Mouse (Mus musculus): ENCODE results near the gene Pald1. TPM values are rescaled to one million over a fixed set of nuclear protein-coding genes. Genes with fewer than 3 reads are reported as not detected.

Pald1 gene
- polyA plus RNA-seq, 1 experiment from 2014 or later, result 22.5 TPM

- no peak within 1 kb of the TSS for H3K9ac ChIP-seq
- H3K9me3 ChIP-seq, result peaks cover 3% of the 10 kb centered on the region; the same call in 1 of the 2 replicates
- WGBS, result 85% methylated on average over 7 of the region's 7 CpGs
- ATAC-seq (ENCODE audit: insufficient number of reproducible peaks, insufficient read depth, low FRiP score, low TSS enrichment, low read depth), result no peak
- no peak within 1 kb of the TSS for H3K4me3 ChIP-seq
- H3K27ac ChIP-seq, result no peak within 1 kb of the TSS
- H3K4me2 ChIP-seq, result no peak within 1 kb of the TSS
- H3K36me3 ChIP-seq, result no peaks in the 10 kb centered on the region
- no peaks in the 10 kb centered on the region for H3K4me1 ChIP-seq
- no peaks in the 10 kb centered on the region for H3K27me3 ChIP-seq
Observed at GRCm38 (mm10) chr10:61297477-61297876, 85.9 kb downstream of the Pald1 start, which contains the start of gene Prf1. Gene Prf1 (plus strand): TSS chr10:61297833.

- whole genome bisulfite sequencing, result 80% methylated on average over 8 of the region's 8 CpGs
- H3K27me3 ChIP-seq, result no peaks in the 10 kb centered on the region
- ATAC-seq (ENCODE audit: insufficient number of reproducible peaks, insufficient read depth, low FRiP score, low TSS enrichment, low read depth), result no peak
- no peak overlapping the region for H3K27ac ChIP-seq
- H3K9me3 ChIP-seq, result peaks cover 3% of the 10 kb centered on the region; the same call in 1 of the 2 replicates
- no peak overlapping the region for H3K4me2 ChIP-seq
- no peaks in the 10 kb centered on the region for H3K4me1 ChIP-seq
- no peak overlapping the region for H3K4me3 ChIP-seq
- no peak overlapping the region for H3K9ac ChIP-seq
- H3K36me3 ChIP-seq, result no peaks in the 10 kb centered on the region
Observed at GRCm38 (mm10) chr10:61296713-61297445, 86.5 kb downstream of the Pald1 start.

GRCm38 (mm10) chr10:61294242-61294641 is 89.1 kb downstream of the Pald1 start:
- Histone ChIP-seq H3K4me2 (no peak overlapping the region), H3K9ac (no peak overlapping the region), H3K27me3 (no peaks in the 10 kb centered on the region), H3K36me3 (no peaks in the 10 kb centered on the region), H3K4me1 (peaks cover 3% of the 10 kb centered on the region; the same call in 1 of the 2 replicates), H3K4me3 (no peak overlapping the region), H3K9me3 (peaks cover 3% of the 10 kb centered on the region; the same call in 1 of the 2 replicates), H3K27ac (no peak overlapping the region)
- ATAC-seq (ENCODE audit: insufficient number of reproducible peaks, insufficient read depth, low FRiP score, low TSS enrichment, low read depth), result no peak
- 73% methylated on average over 8 of the region's 8 CpGs for WGBS

DNA sequence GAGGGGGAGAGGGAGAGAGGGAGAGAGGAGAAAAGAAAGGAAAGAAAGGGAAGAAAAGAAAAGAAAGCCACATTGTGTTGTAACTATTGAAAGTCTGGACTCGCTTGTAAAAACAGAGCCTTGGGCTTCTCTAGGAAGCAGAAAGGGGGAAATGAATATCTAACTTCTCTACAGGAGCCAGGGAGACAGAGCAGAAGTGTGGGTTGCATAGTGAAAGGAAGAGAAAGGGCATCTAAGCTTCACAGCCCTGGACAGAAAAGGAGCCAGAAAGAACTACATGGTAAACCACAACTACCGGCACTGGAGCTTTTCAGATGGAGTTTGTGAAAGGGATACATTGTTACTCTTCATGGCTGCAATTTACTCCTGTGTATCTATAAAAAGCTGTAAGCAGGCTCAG is 92.9 kb downstream of the Pald1 start:
- Histone ChIP-seq H3K4me1 (peaks cover 3% of the 10 kb centered on the region; the same call in 1 of the 2 replicates), H3K9ac (0 out of 2 replicates have a peak overlapping the region, but pooled peaks have one; percentile 27), H3K9me3 (peaks cover 3% of the 10 kb centered on the region; the same call in 1 of the 2 replicates), H3K27ac (no peak overlapping the region), H3K36me3 (no peaks in the 10 kb centered on the region), H3K27me3 (no peaks in the 10 kb centered on the region), H3K4me2 (no peak overlapping the region), H3K4me3 (no peak overlapping the region)
- WGBS, result 51% methylated on average over 2 of the region's 2 CpGs
- ATAC-seq (ENCODE audit: insufficient number of reproducible peaks, insufficient read depth, low FRiP score, low TSS enrichment, low read depth), result no peak

DNA sequence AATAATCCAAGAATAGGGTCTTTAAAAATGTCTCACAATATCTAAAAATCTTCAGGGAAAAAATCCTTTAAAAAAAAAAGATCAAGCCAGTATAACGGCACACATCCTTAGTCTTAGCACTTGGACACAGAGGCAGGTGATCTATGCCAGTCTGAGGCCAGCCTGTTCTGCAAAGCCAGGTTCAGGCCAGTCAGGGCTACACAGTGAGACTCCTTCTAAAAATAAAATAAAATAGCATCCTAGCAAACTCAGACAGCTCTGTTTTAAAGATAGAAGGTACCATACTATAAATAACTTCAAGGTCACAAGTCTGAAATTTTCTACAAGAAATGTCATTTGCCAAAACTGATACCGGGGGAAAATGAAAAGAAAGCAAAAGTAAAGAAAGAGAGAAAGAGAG is 93.3 kb downstream of the Pald1 start:
- no peak for ATAC-seq (ENCODE audit: insufficient number of reproducible peaks, insufficient read depth, low FRiP score, low TSS enrichment, low read depth)
- Histone ChIP-seq H3K4me1 (peaks cover 3% of the 10 kb centered on the region; the same call in 1 of the 2 replicates), H3K27ac (no peak overlapping the region), H3K4me3 (no peak overlapping the region), H3K9ac (no peak overlapping the region), H3K9me3 (no peaks in the 10 kb centered on the region), H3K4me2 (no peak overlapping the region), H3K27me3 (no peaks in the 10 kb centered on the region), H3K36me3 (no peaks in the 10 kb centered on the region)
- WGBS, result 84% methylated on average over 2 of the region's 2 CpGs

DNA sequence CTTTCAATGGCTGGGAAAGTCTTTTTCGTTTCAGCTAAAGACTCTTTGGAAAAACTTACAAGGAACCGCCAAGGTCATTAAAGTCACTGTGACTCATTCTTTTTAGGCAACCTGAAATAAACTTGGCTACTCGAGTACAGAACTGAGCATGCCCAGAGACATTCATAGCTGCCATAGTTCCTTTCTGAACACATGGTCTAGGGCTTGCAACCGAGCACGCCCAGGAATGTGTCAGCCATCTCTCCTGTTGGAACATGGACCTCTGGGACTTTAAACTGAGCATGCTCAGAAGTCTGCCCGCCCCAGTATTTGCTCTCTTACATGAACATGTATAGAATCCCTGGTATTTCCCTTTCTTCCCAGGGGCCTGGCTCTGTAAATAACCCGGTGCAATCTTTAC is 97.1 kb downstream of the Pald1 start:
- H3K4me2 ChIP-seq, result no peak overlapping the region
- no peaks in the 10 kb centered on the region for H3K36me3 ChIP-seq
- peaks cover 3% of the 10 kb centered on the region; the same call in 1 of the 2 replicates for H3K4me1 ChIP-seq
- H3K4me3 ChIP-seq, result no peak overlapping the region
- 61% methylated on average over 7 of the region's 7 CpGs for WGBS
- no peak overlapping the region for H3K27ac ChIP-seq
- no peaks in the 10 kb centered on the region for H3K9me3 ChIP-seq
- no peak for ATAC-seq (ENCODE audit: insufficient number of reproducible peaks, insufficient read depth, low FRiP score, low TSS enrichment, low read depth)
- no peak overlapping the region for H3K9ac ChIP-seq
- H3K27me3 ChIP-seq, result no peaks in the 10 kb centered on the region

GRCm38 (mm10) chr10:61285271-61285670 is 98.1 kb downstream of the Pald1 start:
- Histone ChIP-seq H3K27ac (no peak overlapping the region), H3K9ac (no peak overlapping the region), H3K27me3 (no peaks in the 10 kb centered on the region), H3K4me3 (no peak overlapping the region), H3K4me2 (no peak overlapping the region), H3K4me1 (no peaks in the 10 kb centered on the region), H3K36me3 (no peaks in the 10 kb centered on the region), H3K9me3 (no peaks in the 10 kb centered on the region)
- WGBS, result 86% methylated on average over 11 of the region's 11 CpGs
- ATAC-seq (ENCODE audit: insufficient number of reproducible peaks, insufficient read depth, low FRiP score, low TSS enrichment, low read depth), result no peak

DNA sequence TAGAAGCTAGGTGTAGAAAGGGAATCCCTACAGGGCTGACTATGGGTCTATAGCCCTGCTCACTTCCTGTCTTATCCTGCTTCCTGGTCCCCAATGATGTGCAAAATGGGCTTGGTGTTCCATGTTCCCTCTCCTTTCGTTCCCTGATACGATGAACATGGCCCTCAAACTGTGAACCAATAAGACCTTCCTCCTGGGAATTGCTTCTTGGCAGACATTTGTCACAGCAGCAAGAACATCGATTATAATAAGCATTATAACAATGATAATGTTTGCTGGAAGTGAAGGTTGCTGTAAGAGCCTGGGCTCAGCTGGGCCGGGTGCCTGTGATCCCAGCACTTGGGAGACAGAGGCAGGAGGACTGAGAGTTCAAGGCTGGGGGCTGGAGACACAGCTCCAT is 99.0 kb downstream of the Pald1 start:
- Histone ChIP-seq H3K36me3 (no peaks in the 10 kb centered on the region), H3K4me3 (no peak overlapping the region), H3K4me1 (no peaks in the 10 kb centered on the region), H3K9me3 (no peaks in the 10 kb centered on the region), H3K9ac (no peak overlapping the region), H3K27ac (no peak overlapping the region), H3K4me2 (no peak overlapping the region), H3K27me3 (no peaks in the 10 kb centered on the region)
- 83% methylated on average over 4 of the region's 4 CpGs for WGBS
- ATAC-seq (ENCODE audit: insufficient number of reproducible peaks, insufficient read depth, low FRiP score, low TSS enrichment, low read depth), result no peak

GRCm38 (mm10) chr10:61281115-61281514 is 102.2 kb downstream of the Pald1 start:
- Histone ChIP-seq H3K9ac (no peak overlapping the region), H3K27me3 (no peaks in the 10 kb centered on the region), H3K4me1 (no peaks in the 10 kb centered on the region), H3K4me3 (no peak overlapping the region), H3K36me3 (no peaks in the 10 kb centered on the region), H3K27ac (no peak overlapping the region), H3K4me2 (no peak overlapping the region), H3K9me3 (no peaks in the 10 kb centered on the region)
- 75% methylated on average over 5 of the region's 5 CpGs for WGBS
- ATAC-seq (ENCODE audit: insufficient number of reproducible peaks, insufficient read depth, low FRiP score, low TSS enrichment, low read depth), result no peak

- Histone ChIP-seq H3K27me3 (peaks cover 9% of the 10 kb centered on the region; the same call in 1 of the 2 replicates), H3K9ac (no peak overlapping the region), H3K4me3 (no peak overlapping the region), H3K36me3 (no peaks in the 10 kb centered on the region), H3K4me2 (no peak overlapping the region), H3K4me1 (peaks cover 19% of the 10 kb centered on the region), H3K27ac (no peak overlapping the region), H3K9me3 (no peaks in the 10 kb centered on the region)
- 46% methylated on average over 14 of the region's 14 CpGs for WGBS
- ATAC-seq (ENCODE audit: insufficient number of reproducible peaks, insufficient read depth, low FRiP score, low TSS enrichment, low read depth), result no peak
Observed at GRCm38 (mm10) chr10:61277918-61278674, 105.2 kb downstream of the Pald1 start.

DNA sequence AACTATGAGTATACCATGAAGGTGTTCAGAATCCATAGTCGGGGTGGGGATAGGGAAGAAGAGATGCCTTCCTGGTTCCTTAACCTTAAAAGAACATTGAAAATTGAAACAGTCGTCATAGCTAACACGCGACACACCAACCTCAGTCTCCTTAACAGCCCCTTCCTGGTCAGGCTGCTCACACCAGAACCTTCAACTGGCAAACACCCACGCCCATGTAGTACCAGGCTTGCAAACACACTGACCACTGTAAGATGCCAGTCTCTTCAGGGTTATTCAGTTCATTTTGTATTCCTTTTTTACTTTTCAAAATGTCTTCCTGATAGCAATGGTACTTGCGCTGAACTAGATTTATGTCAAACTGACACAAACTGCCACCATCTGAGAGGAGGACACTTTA is 106.3 kb downstream of the Pald1 start:
- no peaks in the 10 kb centered on the region for H3K36me3 ChIP-seq
- H3K4me2 ChIP-seq, result no peak overlapping the region
- no peak overlapping the region for H3K4me3 ChIP-seq
- no peak for ATAC-seq (ENCODE audit: insufficient number of reproducible peaks, insufficient read depth, low FRiP score, low TSS enrichment, low read depth)
- no peak overlapping the region for H3K9ac ChIP-seq
- 89% methylated on average over 6 of the region's 6 CpGs for WGBS
- peaks cover 9% of the 10 kb centered on the region for H3K27me3 ChIP-seq
- peaks cover 27% of the 10 kb centered on the region for H3K4me1 ChIP-seq
- H3K9me3 ChIP-seq, result no peaks in the 10 kb centered on the region
- no peak overlapping the region for H3K27ac ChIP-seq

DNA sequence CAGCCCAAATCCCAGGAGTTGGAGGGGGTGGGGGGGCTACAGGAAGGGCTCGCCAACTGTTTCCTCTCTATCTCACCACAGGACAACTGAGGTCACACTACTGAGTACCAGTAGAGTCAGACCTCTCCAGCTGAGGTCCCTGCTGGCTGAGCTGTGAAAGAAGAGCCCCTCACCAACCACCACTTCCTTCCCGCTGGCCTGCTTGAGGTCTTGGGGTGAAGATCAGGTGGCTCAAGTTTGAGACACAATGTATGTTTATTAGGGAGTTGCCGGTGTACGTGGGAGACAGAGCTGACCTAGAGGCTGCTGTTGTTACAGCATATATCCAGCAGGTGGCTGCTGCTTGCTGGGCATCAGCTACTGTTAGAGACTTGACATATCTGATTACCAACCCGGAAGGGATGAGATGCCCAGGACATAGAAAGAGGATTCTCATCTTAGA is 107.6 kb downstream of the Pald1 start:
- Histone ChIP-seq H3K36me3 (no peaks in the 10 kb centered on the region), H3K9ac (no peak overlapping the region), H3K9me3 (no peaks in the 10 kb centered on the region), H3K4me3 (no peak overlapping the region), H3K27me3 (peaks cover 12% of the 10 kb centered on the region), H3K4me1 (peaks cover 31% of the 10 kb centered on the region), H3K4me2 (no peak overlapping the region), H3K27ac (no peak overlapping the region)
- WGBS, result 2% methylated on average over 5 of the region's 5 CpGs
- no peak for ATAC-seq (ENCODE audit: insufficient number of reproducible peaks, insufficient read depth, low FRiP score, low TSS enrichment, low read depth)
